Mouse (Mus musculus) brain, adult 2 months (tissue): ENCODE data around the gene Rasgrp2.

ENCODE experiments used
- DNase-seq: peaks from one replicate; pipeline ENCODE4 v3.0.0; 2011; ENCODE audit warnings: low read depth, low spot score

Gene Rasgrp2

DNA sequence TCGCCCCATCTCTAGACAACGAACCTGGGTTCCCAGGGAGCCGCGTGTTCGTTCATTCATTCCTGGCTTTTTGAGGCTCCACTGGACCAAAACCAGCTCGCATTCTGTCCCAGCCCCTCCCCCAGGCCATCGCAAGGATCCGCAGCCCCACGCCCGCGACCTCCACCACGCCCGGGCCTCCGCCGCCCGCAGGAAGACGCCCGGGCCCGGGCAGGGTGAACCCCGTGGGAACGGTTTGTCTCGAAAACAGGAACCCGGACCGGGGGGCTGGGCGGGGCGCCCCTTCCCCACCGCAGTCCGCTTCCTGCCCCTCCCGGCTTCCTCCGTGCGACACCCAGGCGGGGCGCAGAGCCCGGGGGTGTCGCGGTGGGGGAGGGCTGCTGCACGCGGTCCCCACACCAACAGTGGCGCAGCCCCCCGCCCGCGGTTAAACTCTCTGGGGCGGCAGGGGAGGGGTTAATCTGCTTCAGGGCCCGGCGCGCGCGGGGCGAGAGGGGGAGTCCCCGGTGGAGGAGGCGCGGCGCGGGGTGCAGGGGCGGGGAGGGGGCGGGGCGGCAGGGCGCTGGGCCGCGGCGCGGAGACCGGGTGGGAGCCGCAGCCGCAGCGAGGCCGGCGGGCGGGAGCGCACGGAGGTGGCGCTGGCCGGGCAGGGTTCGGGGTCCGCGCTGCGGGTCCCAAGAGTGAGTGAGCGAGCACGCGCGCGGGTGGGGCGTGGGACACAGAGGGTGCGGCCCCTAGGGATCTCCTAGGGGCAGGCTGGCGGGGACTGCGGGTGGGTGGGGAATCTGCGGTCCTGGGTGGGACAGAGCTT, at the start of gene Rasgrp2:
Rasgrp2 (plus strand) TSS at position 56 of the 811 bp plus-strand sequence.
- no peak for DNase-seq

DNA sequence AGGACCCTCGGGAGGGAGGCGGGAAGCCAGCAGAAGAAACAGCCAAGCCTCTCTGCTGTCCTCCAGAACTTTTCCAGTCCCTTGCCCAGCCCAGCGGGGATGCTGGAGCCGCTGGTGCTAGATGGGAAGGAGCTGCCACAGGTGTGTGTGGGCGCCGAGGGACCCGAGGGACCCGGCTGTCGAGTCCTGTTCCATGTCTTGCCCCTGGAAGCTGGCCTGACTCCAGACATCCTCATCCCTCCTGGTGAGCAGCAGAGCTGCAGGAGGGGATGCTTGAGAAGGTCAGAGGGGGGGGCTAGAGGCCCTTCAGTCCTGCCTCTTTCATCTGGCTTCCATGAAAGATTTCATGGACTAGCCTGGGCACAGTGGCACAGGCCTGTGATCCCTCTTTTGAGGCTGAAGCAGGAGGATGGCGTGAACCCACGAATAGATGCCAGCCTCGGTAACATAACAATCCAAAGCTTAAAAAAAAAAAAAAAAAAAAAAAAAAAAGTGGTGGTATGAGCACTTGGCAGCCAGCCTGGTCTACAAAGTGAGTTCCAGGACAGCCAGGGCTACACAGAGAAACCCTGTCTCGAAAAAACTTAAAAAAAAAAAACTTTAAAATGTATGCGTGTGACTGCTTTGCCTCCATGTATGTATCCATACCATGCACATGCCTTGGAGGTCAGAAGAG, 47.6 kb upstream of the Rasgrp2 start:
- no peak for DNase-seq

DNA sequence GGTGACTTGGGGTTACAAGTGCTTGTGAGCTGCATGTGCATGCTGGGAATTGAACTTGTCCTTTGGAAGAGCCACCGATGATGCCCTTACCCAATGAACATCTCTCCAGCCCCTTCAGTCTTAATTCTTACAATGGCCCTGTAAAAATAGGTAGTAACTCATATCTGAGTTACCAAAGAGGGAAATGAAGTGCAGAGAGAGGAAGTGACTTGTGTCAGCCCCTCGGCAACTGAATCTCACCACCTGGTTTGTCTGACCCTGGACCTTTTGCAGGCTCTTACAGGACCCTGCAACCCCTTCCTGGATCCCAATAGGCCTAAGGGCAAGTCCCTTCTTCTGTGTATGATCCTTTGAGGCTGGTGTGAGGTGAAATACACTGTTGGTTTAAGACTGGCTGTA, 47.0 kb upstream of the Rasgrp2 start:
- no peak for DNase-seq

DNA sequence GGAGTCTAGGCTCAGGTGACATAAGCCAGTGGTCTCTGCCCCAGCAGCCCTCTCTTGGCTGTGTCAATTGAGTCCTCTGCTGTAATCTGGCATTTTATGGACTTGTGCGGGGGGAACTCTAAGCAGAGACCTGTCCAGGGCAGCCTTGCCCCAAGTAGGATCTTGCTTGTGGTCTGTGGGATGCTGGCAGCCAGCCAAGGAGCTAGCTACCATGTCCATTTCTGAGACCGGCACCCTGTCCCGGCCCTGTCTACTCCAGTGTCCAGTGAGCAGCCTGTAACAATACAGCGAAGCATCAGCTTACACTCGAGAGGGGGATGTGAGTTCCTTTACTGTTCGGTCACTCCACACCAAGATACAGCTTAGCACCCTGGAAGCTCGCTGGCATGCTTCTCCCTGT, 45.1 kb upstream of the Rasgrp2 start:
- DNase-seq: no peak

DNA sequence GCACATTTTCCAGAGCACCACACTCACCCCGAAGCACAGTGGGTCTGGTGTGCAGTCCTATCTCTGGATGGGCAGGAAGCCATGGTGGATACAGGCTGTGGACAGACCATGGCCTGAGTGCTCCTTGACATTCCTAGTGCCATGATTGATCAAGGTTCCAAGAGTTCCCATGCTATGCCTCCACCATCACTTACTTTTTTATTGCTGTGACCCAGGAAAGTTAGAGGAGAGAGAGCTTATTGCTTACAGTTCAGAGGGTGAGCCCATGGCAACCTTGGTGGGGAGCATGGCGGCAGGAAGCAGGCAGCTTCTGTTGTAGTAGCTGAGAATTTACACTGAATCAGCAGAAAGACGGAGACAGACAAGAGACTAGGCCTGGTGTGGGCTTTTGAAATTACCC, 37.8 kb upstream of the Rasgrp2 start:
- DNase-seq: no peak

DNA sequence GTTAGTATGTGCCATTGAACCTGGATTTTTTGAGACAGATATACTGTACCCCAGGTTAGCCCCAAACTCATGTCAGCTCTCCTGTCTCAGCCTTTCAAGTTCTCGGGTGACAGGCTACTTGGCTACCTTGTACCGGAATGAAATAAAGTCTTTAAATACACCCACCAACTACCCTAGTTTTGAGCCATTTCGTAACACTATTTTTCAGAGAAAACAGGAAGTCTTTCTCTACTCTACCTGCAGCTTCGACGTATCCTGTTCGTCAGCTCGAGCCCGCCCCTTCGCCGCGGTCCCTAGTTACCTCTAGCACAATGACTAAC, 36.1 kb upstream of the Rasgrp2 start:
- no peak for DNase-seq

DNA sequence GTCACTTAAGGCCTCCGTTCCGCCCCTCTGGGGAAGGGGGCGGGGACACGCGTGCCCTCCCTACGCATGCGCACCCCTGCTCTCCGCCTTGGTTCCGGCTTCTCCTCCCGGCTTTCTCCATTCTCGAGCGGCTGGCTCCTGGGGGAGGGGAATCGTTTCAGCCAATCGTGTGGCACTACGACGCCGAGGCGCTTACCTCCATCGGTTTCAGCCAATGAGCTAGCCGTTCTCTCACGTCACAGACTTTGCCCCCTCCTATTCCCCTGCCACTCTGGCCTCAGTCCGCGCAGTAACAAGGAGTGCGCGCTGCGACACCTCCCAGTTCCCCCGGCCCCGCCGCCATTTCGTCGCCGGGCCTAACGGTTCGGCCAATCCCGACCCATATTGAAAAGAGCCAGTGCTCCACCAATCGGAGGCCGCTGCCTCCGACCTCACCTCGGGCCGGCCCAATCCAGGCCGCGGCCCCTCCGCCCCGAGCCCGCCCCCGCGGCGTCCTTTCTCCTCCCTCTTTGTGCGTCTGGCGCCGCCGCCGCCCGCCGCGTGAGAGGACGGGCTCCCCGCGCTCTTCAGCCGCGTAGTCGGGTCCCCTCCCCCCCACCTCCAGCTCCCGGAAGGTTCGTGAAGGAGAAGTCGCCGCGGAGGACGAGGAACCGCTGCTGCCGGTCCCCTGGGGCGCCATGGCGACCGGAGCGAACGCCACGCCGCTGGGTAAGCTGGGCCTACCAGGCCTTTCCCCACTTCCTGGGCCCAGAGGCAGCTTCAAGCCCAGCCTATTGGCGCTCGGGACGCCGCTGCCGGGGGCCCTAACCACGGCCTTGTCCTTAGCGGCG, 35.5 kb upstream of the Rasgrp2 start, which contains the start of gene Sf1:
Sf1 (plus strand) TSS at position 280 of the 830 bp plus-strand sequence.
- DNase-seq: peak; percentile 100

DNA sequence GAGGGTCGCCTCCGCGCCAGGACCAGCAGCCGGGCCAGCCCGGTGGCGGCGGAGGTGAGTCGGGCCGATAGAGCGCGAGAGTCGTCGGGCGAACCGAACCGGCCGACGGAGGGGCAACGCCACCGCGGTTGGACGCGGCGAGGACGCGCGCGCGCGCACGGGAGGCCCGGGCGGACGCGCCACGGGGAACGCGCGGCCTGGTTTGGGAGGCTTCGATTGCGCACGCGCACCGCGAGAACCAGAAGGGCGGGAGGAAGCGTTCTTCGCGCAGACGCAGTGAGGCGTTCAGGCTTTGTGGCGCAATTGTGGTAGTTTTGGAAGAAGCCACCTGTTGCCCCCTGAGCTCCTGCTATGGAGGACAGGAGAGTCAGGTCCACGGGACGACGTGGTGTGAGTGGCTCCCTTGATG, 34.8 kb upstream of the Rasgrp2 start:
- DNase-seq: peak; percentile 96

DNA sequence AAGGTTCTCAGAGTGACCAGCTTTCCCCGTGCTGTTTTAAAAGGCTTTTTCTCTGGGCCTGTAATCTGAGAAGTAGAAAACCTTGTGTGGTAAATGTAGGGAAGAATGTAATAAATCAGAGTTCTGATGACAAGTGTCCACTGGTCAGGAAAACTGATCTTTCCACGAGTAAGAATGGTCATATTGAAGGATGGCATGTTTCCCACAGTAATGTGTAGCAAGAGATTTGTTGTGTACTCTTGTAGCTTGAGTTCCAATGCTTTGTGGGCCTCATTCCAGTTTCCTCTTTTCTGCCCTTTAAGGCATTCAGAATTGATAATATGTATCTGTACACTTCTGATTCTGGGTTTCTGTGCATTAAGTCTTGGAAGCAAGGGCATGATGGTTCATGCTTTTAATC, 34.3 kb upstream of the Rasgrp2 start:
- no peak for DNase-seq

DNA sequence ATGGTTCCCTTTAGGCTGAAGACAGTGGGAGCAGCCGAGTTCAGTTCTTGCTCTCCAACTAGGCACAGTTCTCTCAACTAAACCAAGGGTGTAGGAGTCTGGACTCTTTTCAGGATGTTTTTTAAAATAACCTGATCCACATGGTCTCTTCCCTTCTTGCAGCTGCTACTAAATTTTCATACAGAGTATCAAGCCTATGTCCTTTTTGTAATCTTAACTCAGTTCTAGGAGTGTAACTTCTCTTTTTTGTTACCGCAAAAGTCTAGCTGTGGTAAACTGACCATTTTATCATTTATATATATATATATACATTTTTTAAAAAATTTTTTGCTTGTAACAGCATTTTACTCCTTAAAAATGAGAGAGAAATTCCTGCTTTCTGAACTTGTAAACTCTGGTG, 29.0 kb upstream of the Rasgrp2 start:
- DNase-seq: no peak

DNA sequence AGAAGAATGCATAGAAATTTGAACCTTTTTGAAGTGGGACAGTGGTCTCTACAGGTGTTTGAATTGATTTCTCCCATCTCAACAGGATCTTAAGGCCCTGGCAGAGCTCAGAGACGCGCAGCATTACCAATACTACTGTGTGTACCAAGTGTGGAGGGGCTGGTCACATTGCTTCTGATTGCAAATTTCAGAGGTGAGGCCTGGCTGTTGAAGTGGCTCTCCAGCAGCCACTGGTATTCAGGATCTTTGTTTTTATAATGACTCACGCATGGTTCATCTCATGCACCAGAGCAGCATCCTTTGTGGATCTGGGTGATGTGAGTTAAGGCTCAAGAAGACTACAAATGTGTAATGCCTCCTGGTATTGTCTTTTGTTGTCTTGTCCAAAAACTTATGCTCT, 26.7 kb upstream of the Rasgrp2 start:
- no peak for DNase-seq

DNA sequence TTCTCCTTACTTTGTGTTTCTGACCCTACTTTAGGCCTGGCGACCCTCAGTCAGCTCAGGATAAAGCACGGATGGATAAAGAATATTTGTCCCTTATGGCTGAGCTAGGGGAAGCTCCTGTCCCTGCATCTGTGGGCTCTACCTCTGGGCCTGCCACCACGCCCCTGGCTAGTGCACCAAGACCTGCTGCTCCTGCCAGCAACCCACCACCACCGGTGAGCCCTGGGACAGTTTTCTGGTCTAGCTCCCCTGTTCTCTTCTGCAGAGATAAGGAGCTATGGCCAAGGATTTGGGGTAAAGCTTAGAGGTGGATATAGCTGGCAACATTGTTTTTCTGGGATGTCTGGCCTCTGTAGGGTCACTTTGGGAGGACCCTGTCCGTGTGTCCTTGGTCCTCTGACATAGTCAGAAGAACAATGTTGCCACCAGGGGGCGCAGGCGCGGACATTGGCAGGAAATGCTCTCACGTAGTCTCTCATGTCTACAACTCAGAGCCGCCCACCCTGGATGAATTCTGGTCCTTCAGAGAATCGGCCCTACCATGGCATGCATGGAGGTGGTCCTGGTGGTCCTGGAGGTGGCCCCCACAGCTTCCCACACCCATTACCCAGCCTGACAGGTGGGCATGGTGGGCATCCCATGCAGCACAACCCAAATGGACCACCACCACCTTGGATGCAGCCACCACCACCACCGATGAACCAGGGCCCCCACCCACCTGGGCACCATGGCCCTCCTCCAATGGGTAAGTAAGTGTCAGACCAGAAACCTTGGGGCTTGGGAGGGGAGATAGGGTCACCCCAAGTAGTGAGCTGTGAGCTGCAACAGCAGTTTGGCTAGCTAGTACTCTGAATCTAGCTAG, 25.4 kb upstream of the Rasgrp2 start:
- DNase-seq: peak; percentile 85

DNA sequence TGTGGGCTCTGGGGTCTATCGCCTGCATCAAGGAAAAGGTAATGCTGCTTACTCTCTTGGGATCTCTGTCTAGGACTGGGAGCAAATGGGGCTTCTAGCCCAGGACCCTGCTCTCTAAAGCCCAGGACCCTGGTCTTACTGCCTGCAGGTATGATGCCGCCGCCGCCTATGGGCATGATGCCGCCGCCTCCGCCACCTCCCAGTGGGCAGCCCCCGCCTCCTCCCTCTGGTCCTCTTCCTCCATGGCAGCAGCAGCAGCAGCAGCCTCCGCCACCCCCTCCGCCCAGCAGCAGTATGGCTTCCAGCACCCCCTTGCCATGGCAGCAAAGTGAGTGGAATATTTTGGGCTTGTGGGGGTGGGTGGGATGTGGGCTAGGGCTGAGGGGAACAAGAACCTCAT, 24.6 kb upstream of the Rasgrp2 start:
- DNase-seq: no peak

DNA sequence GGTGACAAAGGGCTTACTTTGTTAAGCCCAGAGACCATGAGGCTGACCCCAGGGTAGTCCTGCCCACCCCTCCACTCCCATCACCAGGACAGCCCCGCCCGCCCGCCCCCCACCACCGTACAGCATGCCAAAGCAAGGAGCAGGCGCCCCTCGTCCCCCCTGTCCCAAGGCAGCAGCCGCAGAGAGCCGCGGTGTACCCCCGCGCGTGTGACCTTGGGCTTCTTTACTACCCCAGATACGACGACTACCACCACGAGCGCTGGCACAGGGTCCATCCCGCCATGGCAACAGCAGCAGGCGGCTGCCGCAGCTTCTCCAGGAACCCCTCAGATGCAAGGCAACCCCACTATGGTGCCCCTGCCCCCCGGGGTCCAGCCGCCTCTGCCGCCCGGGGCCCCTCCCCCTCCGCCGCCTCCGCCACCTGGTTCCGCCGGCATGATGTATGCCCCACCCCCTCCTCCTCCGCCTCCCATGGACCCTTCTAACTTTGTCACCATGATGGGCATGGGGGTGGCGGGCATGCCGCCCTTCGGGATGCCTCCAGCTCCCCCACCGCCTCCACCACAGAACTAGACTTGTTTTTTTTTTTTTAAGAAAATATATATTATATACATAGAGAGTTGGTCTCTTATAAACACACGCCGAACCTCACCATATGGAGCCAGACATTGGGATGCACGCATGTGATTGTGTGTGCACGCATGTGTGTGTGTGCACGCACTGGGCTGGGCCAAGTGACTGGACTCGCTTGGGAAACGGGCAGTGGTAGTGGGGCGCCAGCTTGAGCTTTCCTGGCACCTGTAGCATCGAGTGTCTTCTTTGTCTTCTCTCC, 23.5 kb upstream of the Rasgrp2 start:
- no peak for DNase-seq

DNA sequence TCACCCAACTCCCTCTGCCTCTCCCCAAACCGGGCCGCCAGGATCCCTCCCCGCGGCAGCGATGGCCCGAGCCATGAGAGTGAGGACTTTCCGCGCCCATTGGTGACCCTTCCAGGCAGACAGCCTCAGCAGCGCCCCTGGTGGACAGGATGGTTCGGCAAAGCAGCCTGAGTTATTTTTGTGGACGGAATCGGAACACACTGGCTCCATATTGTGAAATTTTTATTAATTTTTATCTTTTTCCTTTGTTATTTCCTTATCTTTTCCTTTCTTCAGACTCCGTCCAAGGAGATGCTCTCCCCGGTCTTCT, 22.9 kb upstream of the Rasgrp2 start:
- peak; percentile 56 for DNase-seq

DNA sequence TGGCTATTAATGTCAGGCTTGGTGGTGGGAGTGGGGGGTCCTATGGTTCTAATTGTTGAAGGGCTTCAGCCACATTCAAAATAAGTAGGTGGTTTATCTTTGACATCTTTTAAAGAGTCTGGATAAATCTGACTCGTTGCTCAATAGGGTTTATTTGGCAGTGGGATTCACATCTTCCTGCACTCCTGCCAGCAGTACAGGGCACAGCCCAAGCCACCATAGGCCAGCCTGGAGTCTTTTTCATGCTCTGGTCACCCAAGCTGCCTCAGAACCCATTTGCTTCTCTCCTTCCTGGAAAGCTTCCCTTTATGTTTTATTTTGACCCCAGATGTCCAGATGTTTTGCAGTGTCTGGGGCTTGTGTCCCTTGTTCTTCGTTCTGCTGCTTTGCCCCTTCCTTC, 22.5 kb upstream of the Rasgrp2 start:
- no peak for DNase-seq

DNA sequence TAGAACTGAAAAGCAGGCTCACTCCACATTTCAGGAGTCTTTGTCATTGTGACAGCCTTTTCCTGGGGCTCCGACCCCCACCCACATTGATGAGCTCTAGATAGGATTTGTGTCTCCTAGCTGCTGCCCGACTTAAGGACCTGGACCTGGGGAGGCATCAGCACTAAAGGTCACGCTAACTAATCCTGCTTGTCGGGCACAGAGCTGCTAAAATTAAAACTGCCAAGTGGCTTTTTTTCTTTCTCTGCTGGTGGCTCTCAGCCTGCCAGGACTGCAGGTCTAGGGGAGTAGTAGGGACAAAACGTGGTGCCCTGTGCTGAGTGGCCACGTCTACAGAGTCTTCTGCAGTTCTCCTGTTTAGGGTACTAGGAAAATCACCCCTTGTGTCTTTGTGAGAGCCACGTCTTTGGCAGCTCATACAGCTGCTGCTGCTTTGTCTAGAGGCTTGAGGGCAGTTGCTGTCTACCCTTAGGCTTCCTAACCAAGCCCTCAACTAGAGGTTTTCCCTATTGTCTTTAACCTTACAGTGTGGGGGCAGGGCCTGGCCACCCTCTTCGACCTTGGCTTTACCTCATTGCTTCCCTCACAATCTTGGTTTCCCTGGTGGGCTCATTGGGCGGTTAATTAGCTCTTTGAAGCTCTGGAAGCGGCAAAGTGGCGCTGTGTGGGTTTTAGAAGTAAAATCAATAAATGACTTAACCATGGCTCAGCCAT, 21.7 kb upstream of the Rasgrp2 start:
- peak; percentile 70 for DNase-seq

DNA sequence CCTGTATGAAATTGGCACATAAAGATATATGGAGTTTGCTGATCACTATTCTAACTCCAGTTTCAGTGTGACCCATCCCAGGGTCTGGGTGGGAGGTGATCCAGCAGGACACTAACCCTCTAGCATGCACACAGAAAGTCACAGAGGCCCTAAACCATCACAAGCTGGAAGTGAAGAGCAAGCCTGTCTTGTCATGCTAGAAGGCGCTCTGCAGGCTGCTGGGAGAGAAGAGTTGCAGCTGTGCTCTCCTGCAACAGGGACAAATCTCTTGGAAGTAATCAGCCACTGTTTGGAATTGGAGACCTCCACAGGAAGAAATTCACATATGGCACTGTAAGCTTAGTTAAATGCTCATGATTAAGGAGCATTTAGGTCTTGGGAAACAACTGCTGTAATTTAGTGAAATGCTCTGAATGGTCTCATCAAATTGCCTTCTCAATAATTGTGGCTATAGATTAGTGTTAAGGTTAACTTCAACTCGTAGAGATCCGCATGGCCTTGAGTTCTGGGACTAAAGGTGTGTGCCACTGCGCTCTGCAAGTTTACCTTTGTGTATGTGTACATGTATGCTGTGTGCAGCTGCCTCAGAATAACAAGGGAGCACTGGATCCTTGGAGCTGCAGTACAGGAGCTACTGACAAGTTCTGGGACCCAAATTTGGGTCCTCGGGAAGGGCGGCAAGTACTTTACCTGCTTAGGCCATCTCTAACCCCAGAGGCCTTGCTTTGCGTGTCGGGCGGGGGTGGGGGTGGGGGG, 18.6 kb upstream of the Rasgrp2 start:
- no peak for DNase-seq

DNA sequence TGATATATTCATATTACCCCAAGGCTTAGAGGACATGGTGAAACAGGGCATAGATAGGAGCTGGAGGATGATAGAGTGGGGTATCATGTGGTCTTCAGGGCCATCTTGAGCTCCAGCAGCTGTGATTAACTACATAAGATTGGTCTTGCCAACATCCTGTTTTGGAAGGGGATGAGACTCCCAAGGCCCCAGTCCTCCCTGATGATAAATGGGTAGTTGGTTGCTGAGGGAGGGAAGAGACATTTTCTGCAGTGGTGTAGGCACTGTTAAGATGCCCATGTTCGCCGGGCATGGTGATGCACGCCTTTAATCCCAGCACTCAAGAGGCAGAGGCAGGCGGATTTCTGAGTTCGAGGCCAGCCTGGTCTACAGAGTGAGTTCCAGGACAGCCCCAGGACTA, 17.9 kb upstream of the Rasgrp2 start:
- no peak for DNase-seq
